Mouse (Mus musculus) heart, postnatal 10 days (tissue): ENCODE measurements around the gene Elmo1. TPM values are rescaled to one million over a fixed set of nuclear protein-coding genes. Genes with fewer than 3 reads are reported as not detected.

Experiments used
- DNase-seq, 2 experiments: peaks; one replicate each; pipeline ENCODE4 v3.0.0; 2021
- intact Hi-C: fragments of 180-260 bp; cut with DNase I; formaldehyde crosslinking; loops from one replicate; pipeline ENCODE4 v1.15.1; 2025
- total RNA-seq, 2 experiments: library from RNA; stranded (reverse); gene quantifications; 2 replicates each; pipeline ENCODE4 v1.2.3; 2021

The Elmo1 gene
- total RNA-seq, 2 experiments from 2014 or later: 20.2 to 20.4 TPM

DNA sequence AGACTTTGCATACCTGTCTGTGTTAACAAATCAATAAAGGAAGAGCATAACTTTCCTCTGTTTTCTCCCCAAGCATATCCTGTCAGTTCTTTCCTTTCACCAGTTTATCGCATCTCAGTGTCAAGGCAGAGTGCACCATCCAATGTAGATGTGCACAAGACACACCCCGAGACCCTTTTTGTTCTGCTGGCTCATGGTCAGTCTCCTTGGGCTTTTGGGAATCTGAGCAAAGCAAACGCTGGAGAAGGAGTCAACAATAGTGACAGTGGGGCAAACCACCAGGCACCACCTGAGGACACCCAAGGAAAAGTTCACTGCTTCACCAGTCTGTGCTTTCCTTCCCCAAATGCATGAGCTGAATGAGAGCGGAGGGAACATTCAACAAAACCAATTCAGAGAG, 56.5 kb downstream of the Elmo1 start:
- intact Hi-C loops: no loop called here
- no peak for DNase-seq

DNA sequence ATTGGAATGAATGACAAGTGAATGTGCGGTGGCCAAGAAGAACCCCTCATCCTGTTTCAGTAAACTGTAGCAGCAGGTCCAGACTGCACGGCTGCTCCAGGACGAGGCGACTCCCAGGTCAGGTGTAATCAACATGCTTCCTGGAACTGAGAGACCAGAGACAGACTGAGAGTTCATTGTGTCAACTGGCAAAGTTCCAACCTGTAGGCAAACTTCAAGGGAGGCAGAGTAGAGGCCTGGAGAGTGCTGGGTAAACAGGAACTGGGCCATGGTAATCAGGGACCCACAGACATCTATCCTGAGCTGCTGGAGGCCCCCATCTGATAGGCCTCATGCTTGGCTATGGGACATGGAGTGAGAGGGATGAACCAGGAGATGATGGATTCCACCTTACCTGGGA, 57.3 kb downstream of the Elmo1 start:
- intact Hi-C loops: no loop called here
- DNase-seq: no peak

DNA sequence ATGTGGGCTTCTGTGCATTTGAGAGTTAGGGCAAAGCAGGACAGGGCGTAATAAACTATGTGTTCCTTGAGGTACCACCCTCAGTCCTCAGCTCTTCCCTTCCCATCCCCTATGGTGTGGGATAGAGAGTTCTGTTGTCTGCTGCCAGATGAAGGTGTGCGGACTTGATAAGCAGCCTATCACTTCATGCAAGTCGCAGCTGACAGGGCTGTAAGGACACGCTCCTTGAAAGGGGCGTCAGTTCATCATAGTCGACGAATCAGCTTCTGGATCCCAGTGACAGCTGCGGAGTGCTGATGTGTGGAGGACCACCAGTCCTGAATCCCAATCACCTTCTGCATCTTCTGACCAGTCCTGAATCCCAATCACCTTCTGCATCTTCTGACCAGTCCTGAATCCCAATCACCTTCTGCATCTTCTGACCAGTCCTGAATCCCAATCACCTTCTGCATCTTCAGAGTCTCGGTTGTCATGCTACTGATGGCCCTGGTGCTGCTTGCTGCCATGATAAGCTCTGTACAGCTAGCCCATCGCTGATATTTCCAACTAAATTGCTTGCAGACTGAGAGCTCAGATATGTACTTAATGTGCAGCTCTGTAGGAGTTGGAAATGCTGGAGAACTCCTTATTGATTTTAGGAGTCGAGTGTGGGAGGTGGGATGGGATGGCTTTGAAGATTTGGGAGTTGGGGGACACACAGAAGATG, 59.9 kb downstream of the Elmo1 start:
- intact Hi-C loops: no loop called here
- no peak for DNase-seq

DNA sequence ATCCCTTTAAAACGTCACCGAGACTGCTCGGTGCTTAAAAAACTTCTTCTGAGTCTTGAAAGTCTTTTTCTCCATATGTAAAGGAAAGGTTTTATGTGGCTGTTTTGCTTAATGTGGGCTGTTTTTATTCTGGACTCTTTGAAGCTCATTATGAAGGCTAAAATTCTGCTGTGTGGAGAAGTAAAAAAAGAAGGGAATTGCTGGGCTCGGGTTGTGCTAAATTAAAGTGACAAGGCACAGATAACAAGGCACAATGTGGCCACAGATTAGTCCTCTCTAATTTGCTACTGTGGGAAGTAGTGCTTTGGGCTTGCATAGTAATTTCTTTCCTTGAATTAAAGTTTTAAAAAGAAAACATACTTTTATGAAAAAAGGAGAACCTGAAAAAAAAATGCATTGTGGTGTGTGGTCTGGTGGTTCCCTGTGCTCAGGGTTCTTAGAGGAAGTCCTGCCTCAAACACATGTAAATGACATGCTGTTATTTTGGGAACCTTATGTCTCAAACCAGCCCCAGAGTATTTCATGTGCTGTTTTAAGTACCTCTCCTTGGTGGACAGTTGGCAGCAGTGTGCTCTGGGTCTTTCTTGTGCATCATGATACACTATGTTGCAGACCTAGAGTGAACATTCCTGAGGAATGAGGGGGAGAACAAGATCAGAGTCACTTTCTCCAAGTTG, 61.0 kb downstream of the Elmo1 start:
- intact Hi-C loops: no loop called here
- no peak for DNase-seq

DNA sequence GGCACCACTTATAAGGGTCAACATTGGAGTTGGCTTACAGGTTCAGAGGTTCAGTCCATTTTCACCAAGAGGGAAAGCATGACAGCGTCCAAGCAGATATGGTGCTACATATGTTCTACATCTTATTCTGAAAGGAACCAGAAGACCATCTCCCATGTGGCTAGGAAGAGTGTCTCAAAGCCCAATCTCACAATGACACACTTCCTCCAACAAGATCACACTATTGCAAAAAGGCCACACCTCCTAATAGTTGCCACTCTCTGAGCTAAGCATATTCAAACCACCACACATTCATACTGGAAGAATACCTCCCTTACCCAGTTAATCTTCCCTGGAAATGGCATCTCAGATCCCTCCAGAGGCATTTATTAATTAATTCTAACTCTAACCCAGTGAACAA, 66.7 kb downstream of the Elmo1 start:
- intact Hi-C loops: no loop called here

DNA sequence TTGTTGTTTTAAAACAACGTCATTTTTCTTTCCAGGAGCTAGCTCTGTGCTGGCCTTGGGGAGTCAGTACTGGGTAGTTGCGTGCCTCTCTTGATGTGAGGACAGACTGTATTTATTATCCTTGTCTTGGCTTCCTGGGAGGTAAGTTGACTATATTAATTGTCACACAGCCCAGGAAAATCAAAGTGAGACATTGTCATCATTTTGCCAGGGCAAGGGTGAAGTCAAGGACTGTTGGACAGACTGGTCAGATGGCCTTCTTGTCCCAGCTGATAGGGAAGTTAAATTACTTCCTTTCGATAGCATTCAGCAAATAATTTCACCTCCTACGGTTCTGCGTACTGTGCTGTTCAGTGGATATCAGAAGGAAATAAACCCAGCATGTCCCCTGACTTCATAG, 67.1 kb downstream of the Elmo1 start:
- intact Hi-C loops: no loop called here
- no peak for DNase-seq

More for the DNA sequence above, 66.7 kb downstream of the Elmo1 start:
- no peak for DNase-seq

DNA sequence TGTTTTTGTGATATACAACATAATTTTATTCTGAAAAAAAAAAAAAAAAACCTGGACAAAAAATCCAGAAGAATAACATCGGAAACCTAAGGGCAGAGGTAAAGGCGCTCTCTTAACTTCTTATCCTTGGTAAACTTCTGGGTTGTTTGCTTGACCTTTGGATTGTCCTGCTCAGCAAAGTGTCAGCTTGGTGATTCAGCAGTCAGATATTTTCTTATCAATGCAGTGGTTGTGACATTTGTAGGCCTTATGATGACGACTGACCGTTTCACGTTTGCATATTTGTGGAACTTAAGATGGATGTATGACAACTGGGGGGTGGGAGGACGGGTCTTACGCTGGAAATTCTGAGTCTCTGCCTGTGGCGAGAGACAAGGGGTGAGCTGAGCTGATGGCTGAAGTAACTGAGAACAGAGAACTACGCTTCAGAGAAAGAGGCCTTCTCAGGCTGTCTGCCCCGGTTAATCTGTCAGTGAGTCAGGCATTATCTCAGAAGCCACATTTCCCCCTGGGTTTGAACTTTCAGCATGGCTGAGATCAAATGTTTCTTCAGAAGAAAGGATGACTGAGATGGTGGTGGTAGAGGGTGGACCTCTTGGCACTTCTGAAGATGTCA, 73.1 kb downstream of the Elmo1 start:
- intact Hi-C loops: no loop called here

DNA sequence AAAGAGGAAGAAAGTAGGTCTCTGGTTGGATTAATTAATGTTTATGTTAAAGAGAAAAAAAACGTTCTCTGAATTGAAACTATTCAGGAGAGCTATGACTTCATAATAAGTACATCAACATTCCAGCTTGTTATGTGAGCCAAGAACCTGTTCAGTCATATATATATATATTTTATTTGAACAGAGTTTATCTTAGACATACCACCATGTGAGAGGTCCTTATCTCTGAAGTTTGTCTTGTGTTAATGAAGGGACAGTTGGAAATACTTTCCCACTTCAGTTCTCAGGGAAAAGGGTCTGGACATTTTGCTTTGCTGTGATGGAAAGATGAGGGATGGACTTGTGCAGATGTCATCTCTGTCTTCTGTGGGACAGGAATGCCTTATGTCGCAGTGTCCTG, 74.4 kb downstream of the Elmo1 start:
- intact Hi-C loops: no loop called here
- DNase-seq: no peak

More for the DNA sequence above, 73.1 kb downstream of the Elmo1 start:
- DNase-seq: no peak

DNA sequence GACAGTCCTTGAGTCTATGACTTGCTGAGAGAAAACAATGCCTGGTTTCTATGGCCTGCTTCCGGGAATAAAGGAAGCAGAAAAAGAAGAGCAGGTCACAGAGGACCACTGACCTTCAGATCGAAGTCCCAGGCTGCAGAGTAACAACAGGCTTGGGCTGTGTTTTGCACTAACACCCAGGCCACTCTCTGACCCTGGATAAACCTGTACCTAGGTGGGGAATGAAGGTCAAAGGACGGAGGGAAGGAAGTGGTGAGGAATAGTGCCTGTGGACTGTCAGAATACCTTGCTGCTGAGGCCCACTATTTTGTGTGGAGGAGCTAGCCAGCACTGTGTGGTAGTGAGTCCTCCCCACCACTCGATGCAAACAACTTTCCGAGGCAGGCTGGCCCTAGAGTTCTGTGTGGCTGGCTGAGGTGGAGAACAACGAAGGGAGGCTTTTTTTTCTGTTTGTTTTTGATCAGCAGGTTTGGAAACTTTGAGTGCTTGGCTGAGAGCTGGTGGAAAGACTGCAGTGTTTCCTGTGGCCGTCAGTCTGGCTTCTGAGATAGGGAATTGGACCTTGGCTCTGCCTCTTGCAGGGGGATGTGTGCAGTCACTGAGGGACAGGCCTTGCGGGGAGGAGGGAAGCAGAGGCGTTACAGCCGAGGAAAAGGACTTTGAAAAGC, 83.7 kb downstream of the Elmo1 start:
- intact Hi-C loops: loop anchor here (5.0 kb wide), 1 partner anchor 37 kb away; no protein-coding TSS in a partner anchor
- DNase-seq: peak; percentile 66 to 75

DNA sequence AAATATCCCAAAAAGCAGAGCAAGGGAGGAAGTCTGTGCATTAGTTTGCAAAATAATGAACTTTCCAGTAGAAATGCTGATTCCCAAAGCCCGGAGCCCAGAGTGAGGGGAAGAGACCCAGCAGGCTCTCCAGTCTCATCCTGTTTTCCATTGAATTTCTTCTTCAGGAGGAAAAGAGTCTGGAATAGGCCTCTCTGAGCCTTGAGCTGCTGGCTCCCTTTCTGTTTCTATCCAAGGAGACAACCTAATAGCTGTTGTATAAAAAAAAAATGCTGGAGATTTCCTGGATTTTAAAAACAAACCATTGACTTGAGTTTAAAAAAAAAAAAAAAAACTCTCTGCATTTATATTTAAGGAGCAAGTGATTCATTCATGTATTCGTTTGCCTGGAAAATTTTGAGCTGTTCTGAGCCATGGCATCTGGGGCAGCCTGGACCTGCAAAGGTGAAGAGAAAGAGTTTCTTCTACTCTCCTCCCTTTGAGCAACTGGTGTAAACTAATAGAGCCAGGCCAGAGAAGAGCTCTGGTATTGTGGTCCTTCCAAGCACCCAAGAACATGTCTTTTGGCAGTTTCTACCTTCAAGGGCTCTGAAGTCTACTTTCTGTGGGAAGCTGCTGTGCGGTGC, 84.4 kb downstream of the Elmo1 start:
- DNase-seq: no peak
- intact Hi-C loops: loop anchor here (5.0 kb wide), 1 partner anchor 37 kb away; no protein-coding TSS in a partner anchor

DNA sequence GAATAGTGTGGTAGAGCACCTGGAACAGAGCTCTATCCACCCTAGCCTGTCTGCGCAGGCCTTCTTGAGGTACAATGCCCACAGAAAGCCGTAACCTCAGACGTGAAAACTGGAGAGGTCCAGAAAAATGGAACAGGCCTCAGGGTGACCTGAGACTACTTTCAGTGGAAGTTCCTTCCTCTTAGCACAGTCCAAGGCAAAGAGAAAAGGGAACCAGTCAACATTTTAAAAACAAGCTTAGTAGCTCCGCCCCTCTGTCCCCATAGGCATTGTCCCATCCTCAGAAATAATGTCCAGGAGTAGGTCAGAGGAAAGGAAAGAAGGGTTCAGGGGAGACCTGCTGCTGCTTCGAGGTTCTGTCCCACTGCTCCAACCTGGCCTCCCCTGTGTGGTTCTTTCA, 90.3 kb downstream of the Elmo1 start:
- no peak for DNase-seq
- intact Hi-C loops: no loop called here

DNA sequence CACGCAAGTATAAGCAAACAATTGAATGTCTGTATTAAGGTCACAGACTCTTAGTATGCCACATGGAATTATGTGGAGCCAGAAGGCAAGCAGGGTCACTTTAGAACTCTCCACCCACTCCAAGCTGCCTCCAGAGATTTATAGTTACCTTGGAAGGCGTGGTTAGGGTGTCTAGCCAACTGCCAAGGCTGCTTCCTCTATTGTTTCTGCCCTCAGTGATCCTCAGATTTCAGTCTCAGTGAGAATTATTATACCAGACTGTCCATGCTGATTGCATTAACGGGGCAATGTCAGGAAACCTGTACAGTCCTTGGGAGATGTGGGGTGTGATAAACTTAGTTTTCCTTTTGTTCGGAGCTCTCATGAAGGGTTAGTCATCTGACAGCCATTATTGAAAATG, 90.9 kb downstream of the Elmo1 start:
- DNase-seq: peak; percentile 43 to 52
- intact Hi-C loops: no loop called here

DNA sequence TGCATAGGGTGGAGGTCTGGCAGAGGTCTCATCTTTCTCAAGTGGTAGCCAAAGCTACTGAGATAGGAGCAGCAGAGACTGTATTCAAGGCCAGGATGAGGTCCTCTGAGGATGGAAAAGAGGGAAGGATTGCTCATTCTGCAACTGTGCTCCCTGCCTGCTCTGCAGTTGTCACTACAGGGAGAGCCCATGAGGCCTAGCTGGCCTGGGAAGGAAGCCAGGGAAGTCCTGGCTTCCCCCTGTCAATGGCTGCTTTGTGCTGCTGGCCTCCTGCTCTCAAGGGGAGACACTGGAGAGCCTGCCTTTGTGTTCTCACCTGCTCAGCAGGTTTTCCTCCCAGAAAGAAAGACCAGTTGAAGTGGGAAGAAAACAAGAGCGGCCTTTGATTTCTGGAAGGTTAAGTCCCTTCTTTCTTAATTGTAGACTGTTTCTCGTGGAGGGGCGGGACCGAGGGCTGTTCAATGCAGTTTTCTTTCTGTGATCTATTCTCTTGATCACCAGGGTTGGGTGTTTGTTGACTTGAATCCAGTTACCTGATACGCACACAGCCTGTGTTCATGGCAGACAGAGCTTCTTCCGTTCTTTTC, 91.9 kb downstream of the Elmo1 start:
- intact Hi-C loops: loop anchor here (1.0 kb wide), 1 partner anchor 45 kb away; no protein-coding TSS in a partner anchor
- peak; percentile 55 to 61 for DNase-seq

DNA sequence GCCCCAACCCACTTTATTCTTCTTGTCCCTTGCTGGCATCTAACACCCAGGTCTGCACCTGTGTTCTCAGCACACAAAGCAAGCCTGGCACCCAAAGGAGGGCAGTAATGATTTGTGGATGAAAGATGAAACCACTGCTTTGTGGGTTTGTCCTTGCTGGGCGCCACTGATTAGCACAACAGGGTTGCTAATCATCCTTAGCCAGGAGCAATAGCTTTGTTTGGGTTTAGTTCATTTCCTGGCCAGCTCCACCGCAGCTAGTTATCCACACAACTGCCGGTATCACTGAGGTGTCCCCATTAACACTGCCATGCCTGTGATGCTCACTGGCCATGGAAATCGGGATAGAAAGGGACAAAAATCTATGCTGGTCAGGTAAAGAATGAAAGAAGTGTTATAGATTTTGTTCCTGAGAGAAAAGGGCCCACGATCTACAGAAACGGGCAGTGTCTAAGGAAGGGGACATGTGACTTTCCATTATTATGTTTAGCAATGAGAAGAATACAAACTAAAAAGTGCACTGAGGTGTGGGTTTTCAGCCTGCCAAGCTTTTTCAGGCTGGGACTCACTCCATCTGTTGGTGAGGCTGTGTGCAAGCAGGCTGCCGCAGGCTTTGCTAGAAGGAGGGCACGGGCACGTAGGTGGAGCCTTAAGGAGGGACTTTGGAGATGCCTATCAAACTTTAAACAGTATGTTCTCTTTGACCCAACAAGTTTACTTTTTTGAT, 93.3 kb downstream of the Elmo1 start:
- intact Hi-C loops: loop anchor here (2.0 kb wide), 1 partner anchor 145 kb away; no protein-coding TSS in a partner anchor
- peak in 1 of 2 experiments; percentile 27 for DNase-seq

DNA sequence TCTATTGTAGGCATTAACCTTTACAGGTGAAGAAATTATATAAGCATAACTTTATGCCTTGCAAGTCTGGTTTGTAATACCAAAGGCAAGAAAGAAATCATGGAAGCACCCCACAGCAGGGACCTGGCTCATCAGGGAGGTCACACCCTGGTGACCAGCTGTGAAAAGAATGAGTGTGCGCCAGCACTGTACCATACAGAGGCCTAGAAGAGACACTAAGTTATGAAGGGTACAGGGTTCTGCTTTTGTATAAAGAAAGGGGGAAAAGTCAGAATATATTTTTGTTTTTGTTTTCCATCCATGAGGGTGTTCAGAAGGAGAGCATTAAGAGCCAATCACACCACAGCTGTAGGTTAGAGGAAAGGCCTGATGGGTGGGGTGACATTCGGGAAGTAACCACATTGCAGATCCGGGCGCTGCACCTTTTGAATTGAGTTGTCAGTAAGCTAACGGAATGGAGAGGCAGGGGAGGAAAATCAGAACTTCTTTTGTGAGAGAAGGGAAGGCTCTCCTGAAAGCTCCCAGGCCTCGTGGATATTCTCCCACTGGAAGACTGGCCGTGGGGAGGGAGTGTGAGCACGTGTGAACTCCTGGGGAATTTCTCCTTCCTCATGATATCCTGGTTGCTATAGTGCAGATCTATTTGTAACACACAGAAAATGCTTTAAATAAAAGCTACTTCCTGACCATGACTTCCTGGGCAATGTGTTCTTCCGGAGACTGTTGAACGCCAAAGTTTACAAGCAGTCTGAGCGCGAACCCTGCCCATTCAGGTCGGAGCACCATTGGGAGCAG, 94.0 kb downstream of the Elmo1 start:
- intact Hi-C loops: loop anchor here (1.0 to 5.0 kb wide), 4 partner anchors 88 to 487 kb away; partner anchors contain the start of gene Nme8
- peak in 1 of 2 experiments; percentile 46 for DNase-seq

DNA sequence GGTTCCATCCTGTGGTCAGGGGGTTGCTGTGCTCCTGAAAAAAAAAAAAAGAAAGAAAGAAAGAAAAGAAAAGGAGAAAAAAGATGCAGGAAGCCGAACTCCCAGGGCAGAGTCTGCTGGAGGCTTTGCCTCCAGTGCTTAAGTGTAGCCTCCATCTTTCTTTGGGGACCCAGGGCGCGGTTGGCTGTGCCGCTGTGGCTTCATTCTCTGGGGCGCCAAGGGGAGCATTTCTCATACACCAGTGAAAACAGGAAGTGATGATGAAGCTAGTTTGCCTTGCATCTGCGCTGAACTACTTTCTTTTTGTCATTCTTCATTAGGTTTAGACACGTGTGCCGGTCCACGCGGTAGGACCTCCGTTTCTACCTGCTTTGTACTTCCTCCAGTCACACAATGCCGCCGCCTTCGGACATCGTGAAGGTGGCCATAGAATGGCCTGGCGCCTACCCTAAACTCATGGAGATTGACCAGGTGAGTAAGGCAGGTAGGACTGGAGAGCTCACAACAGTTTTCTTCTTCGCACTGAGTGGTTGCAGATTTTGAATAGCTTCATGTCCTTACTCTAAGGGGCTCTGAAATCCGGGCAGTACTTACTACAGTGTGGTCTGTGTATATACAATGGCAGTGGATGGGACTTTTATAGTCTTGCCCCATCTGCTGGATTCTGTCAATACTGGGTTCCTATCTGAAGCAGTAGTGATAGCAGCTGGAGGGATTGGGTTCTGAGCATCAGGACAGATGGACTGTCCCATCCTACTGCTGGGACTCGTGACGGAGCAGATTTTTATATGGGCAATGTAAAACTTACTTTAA, 94.8 kb downstream of the Elmo1 start:
- DNase-seq: peak in 1 of 2 experiments; percentile 38
- intact Hi-C loops: loop anchor here (1.0 to 5.0 kb wide), 4 partner anchors 87 to 488 kb away; partner anchors contain the start of gene Nme8

DNA sequence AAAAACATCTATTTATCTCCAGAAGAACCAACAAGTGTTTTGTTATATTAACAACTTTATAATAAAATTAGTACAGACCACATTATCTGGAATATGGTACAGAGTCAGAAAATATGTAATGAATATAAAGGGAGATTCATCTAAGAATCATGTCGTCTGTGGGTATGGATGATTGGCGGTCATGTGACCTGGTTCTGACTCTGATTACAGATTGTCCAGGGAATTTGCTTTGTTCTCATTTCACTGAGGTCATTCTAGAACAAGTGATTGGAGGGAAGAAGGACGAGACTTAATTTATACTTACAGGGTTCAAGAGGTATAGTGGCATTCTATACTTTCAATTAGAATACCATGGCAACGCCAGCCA, 95.4 kb downstream of the Elmo1 start:
- intact Hi-C loops: loop anchor here (1.0 to 5.0 kb wide), 4 partner anchors 86 to 489 kb away; partner anchors contain the start of gene Nme8
- no peak for DNase-seq

DNA sequence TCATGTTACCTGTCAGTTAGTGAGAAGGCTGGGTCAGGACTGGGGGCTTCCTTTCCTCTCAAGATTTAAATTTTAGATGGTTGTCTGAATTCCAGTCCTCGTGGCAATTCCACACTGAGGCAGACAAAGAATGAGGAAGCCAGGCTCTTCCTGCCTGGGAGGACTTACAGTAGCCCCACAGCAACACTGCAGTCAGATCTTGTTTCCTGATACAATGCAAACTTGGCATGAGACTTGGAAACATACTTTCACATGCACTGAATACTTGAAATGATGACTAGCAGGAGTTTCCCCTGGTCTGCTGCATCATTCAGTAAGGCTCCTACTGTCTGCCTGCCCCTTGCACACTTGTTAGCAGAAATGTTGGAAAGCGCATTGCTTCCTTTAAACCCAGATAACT, 97.3 kb downstream of the Elmo1 start:
- DNase-seq: no peak
- intact Hi-C loops: loop anchor here (5.0 kb wide), 2 partner anchors 85 to 490 kb away; partner anchors contain the start of gene Nme8
